Mouse (Mus musculus): ENCODE data around the gene Ffar3.
A peak's percentile ranks its signal among the peaks of the same experiment; 100 is the strongest.

Ffar3 gene

DNA sequence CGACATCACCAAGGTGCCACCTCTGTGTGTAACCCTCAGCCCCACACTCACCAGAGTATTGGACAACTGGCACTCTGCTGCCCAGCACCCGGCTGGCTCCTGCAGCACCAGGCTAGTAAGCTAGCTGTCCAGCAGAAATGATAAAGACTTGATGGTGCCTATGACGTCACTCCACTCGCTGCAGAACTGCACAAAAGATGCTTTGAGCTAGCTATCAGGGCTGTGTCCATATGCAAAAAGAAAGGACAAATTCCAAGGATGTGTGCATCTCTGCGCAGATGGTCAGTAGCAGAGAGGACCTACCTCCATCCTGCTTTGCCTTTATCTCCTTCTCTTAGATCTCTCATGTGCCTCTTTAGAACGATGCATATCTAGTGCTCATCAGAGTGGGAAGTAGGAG, at the start of gene Ffar3:
Ffar3 (minus strand) TSS at position 101 of the 400 bp plus-strand sequence.
- DNase-seq, result no peak

- no peak for DNase-seq
Observed at GRCm38 (mm10) chr7:30904042-30904441, 48.1 kb upstream of the Ffar3 start.

- no peak for DNase-seq
Observed at GRCm38 (mm10) chr7:30895217-30895616, 39.2 kb upstream of the Ffar3 start.

- DNase-seq, result no peak
Observed at GRCm38 (mm10) chr7:30892515-30892914, 36.5 kb upstream of the Ffar3 start.

GRCm38 (mm10) chr7:30891746-30892145, 35.8 kb upstream of the Ffar3 start:
- DNase-seq, result no peak

DNA sequence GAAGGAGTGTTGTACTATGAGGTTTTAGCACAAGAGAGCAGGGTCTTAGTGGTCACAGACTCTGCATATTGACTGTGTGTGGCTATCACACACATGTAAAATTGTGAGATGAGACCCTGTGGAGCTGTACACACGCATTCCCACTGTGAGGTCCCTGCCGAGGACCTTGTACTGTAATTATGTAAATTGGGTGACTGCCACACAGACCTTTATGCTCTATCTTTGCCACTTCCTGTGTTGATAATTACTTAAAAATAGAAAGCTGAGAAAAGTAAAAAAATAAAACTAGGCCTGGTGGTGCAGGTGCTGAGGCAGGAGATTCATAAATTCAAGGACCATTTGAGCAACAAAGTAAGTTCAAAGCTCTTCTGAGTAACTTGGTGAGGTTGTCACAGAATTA, 34.7 kb upstream of the Ffar3 start:
- no peak for DNase-seq

DNA sequence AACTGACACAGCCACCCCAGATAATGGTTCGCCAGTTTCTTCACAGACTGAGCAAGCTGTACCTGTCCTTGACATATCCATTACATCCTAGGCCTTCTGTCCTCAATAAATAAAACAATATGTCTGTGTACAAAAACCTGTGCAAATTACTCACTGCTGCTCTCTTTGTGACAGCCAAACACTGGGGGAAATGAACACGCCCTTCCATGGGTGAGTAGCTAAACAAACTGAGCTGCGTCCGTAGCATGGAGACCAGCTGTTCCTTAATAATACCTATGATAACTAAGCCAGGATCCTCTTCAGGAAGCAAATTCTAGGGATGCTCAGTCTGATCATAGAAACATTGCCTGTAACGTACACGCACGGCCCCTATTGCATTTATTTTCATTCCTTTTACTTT, 32.8 kb upstream of the Ffar3 start:
- no peak for DNase-seq

- no peak for DNase-seq
Observed at GRCm38 (mm10) chr7:30887568-30888188, 31.7 kb upstream of the Ffar3 start.

GRCm38 (mm10) chr7:30886852-30887251, 30.9 kb upstream of the Ffar3 start:
- DNase-seq, result no peak

- DNase-seq, result no peak
Observed at GRCm38 (mm10) chr7:30884047-30884446, 28.1 kb upstream of the Ffar3 start.

DNA sequence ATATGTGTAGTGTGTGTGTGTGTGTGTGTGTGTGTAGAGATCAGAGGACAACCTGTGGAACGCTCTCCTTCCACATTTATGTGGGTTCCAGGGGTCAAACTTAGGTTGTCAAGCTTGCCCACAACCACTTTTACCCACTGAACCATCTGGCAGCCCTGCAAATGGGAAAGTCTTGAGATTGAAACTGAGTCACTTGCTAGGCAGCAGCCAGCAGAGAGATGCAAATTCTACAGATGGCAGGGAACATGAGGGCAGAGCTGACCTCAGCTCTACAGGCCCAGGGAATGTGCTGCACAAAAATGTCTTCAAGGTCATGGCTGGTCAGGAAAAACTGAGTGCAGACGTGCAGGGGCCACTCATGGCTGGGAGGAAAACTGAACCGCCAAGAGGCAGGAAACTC, 25.4 kb upstream of the Ffar3 start:
- no peak for DNase-seq

DNA sequence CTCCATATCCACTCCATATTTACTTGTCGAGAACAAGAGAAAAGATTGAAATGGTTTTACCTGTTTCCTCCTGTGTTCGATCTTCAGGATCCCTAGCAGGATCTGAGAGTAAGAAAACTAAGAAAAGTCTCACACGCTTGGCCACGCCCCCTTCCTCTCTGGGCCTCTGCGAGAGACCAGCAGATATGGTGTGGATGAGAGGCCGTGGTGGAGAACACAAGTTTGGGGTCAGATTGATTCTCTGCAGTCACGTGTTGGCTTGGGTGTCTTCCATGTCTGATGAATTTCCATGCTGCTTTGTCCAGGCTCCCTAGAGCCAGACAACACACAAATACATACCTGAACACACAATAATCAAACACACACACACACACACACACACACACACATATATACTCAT, 24.2 kb upstream of the Ffar3 start, which contains the start of gene Cd22:
Cd22 (minus strand) TSS at position 167 of the 400 bp plus-strand sequence.
- DNase-seq, result no peak

- DNase-seq, result no peak
Observed at GRCm38 (mm10) chr7:30878950-30879349, 23.0 kb upstream of the Ffar3 start.

- DNase-seq, result peak; percentile 88
Observed at GRCm38 (mm10) chr7:30873083-30873482, 17.1 kb upstream of the Ffar3 start.

DNA sequence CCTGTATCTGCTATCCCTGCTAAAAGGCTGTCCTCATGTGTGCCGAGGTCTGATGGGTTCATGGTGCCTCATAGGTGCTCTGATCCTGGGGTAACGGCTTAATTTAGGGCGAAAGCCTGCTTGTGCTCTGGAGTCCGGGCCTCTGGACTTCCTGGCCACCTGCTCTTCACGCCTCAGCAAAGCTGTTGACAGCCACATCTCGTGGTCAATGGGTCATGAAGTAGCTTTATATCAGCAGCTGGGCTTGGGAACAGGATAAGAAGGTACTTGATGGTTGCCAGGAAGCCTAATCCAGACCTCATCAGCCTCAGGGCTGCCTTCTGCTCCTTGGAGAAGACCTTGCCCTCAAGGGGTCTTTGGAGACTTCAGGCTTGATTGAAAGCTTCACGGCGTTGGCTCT, 7.4 kb upstream of the Ffar3 start:
- DNase-seq, result no peak

DNA sequence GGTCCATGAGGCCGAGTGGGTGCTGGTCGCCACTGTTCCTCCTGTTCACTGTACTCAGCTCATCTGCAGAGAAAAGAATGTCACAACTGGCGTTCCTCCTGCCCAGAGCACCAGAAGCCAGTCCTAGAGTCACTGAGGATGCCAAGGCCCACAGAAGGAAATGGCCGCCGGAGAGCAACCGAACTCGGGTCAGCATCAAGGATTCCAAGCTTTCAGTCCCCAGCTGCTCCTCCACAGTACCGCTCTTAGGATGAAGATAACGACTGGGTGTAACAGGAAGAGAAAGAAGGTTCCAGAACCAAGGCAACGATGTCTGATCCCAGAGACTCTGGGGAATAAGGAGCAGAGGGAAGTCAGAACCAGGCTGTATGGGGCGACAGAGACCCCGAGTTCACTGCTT, 5.5 kb upstream of the Ffar3 start, which contains the start of gene Ffar1:
Ffar1 (minus strand) TSS at position 101 of the 400 bp plus-strand sequence.
- no peak for DNase-seq

DNA sequence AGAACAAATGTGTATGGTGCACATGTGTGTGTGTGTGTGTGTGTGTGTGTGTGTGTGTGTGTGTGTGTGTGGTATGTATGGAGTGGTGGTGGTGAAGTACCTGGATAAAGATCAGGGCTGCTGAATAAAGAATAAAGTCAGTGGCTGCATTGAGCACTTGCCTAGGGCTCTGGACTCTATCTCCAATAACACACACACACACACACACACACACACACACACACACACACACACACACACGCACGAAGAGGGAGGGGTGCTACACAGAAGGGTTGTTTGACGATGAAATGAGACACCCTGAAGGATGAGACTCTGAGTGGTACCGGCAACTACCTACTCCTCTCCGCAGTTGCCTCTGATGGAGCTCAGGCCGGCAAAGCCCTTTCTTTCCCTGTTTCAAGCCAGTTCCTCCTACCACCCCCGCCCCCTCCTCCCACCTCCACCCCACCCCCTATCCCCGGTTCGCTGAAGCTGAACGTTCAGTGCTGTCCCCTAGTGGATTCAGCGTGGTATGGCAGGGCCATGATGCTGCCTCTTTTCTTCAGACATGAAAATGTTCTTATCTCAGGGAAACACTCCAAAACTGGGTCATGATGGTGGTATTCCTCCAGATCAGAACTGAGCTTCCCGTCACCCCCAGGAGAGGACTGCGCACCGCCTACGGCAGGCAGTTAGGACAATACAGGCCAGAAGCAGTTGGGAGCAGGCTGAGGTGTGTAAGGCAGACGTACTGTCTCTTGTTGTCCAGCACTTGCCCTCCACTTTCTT, 3.8 kb upstream of the Ffar3 start:
- DNase-seq, result peak; percentile 53

DNA sequence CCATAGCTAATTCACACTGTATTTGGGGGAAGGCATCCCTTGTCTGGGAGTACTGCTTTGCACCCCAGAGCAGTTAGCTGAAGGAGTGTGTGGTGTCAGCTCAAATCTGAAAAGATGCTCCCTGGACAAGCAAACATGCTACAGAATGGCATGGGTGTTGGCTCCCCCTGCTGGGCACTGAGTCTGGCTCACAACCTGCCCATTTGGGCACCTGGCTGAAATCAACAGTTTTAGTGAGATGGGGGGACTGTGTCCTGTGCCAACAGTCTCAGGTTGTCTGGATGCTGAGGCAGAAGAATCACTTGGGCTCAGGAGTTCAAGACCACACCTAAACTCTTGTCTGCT, 3.3 kb upstream of the Ffar3 start:
- DNase-seq, result peak; percentile 76

- DNase-seq, result no peak
Observed at GRCm38 (mm10) chr7:30857746-30858145, 1.8 kb upstream of the Ffar3 start.

GRCm38 (mm10) chr7:30851421-30851820, 4.6 kb downstream of the Ffar3 start:
- no peak for DNase-seq

GRCm38 (mm10) chr7:30847934-30848333, 8.0 kb downstream of the Ffar3 start:
- DNase-seq, result no peak

GRCm38 (mm10) chr7:30847386-30847785, 8.6 kb downstream of the Ffar3 start:
- DNase-seq, result no peak

GRCm38 (mm10) chr7:30846505-30847053, 9.4 kb downstream of the Ffar3 start:
- no peak for DNase-seq

- DNase-seq, result no peak
Observed at GRCm38 (mm10) chr7:30844676-30845297, 11.2 kb downstream of the Ffar3 start.

Data from lung, postnatal 14 days (tissue).